Mouse (Mus musculus): ENCODE data around the gene Ciart. TPM values are rescaled to one million over a fixed set of nuclear protein-coding genes. Genes with fewer than 3 reads are reported as not detected.

Ciart gene
- total and polyA plus RNA-seq, 2 experiments from 2014 or later: 4.3 to 11.4 TPM

GRCm38 (mm10) chr3:95907613-95908012 lies 25.6 kb upstream of the Ciart start:
- H3K9ac ChIP-seq (replicated peaks; ENCODE audit: low read length): no peak overlapping the region
- 44% methylated on average over 4 of the region's 4 CpGs for WGBS
- H3K9me3 ChIP-seq (ENCODE audit: low read length): no peaks in the 10 kb centered on the region
- H3K27ac ChIP-seq: no peak overlapping the region
- TF ChIP-seq CTCF (IDR thresholded peaks at IDR 0.05; ENCODE audit: low read depth): no peak
- H3K4me3 ChIP-seq (ENCODE audit: low read length): no peak overlapping the region
- no peaks in the 10 kb centered on the region for H3K36me3 ChIP-seq (ENCODE audit: insufficient read depth, low read length)
- no peak for DNase-seq (ENCODE audit: low spot score)
- peaks cover 11% of the 10 kb centered on the region; the same call in 1 of the 2 replicates for H3K4me1 ChIP-seq (ENCODE audit: insufficient read depth, low read length)
- no peak overlapping the region for H3K4me2 ChIP-seq (ENCODE audit: low read depth, low read length)
- H3K27me3 ChIP-seq (ENCODE audit: insufficient read depth, low read length): peaks cover 8% of the 10 kb centered on the region; the same call in 1 of the 2 replicates
- ATAC-seq: no peak

DNA sequence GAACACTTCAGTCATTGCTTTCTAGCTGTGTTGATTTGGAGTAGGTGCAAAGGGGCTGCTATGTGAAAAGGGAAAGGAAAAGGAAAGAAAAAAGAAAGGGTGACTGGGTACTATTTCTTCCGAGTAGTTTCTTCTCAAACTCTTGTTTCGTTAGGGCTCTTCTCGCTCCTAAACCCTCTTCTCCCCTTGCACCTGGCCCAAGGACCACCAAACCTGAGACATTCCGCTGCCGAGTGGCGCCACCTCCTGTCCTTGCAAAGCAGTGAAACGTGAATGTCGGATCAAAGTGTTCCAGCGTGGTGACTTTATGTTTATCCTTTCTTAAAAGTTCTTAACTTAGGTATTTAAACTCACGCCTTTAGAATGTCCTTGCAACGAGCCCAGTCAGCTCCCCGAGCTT lies 24.8 kb upstream of the Ciart start:
- under 1% methylated on average over 12 of the region's 12 CpGs for WGBS
- Histone ChIP-seq H3K9me3 (ENCODE audit: low read length) (no peaks in the 10 kb centered on the region), H3K4me1 (ENCODE audit: insufficient read depth, low read length) (peaks cover 11% of the 10 kb centered on the region; the same call in 1 of the 2 replicates), H3K36me3 (ENCODE audit: insufficient read depth, low read length) (no peaks in the 10 kb centered on the region), H3K9ac (replicated peaks; ENCODE audit: low read length) (no peak overlapping the region), H3K4me2 (ENCODE audit: low read depth, low read length) (peak overlapping the region; percentile 53), H3K4me3 (ENCODE audit: low read length) (peak overlapping the region; percentile 10; the same call in 1 of the 2 replicates), H3K27ac (no peak overlapping the region), H3K27me3 (ENCODE audit: insufficient read depth, low read length) (peaks cover 8% of the 10 kb centered on the region; the same call in 1 of the 2 replicates)
- DNase-seq (ENCODE audit: low spot score) (peak; percentile 59), ATAC-seq (no peak)
- TF ChIP-seq CTCF (IDR thresholded peaks at IDR 0.05; ENCODE audit: low read depth): peak; percentile 83

GRCm38 (mm10) chr3:95905940-95906492 lies 24.0 kb upstream of the Ciart start:
- Histone ChIP-seq H3K27ac (no peak overlapping the region), H3K4me3 (ENCODE audit: low read length) (peak overlapping the region; percentile 17), H3K36me3 (ENCODE audit: insufficient read depth, low read length) (no peaks in the 10 kb centered on the region), H3K9me3 (ENCODE audit: low read length) (no peaks in the 10 kb centered on the region), H3K4me1 (ENCODE audit: insufficient read depth, low read length) (peaks cover 11% of the 10 kb centered on the region; the same call in 1 of the 2 replicates), H3K4me2 (ENCODE audit: low read depth, low read length) (peak overlapping the region; percentile 53), H3K27me3 (ENCODE audit: insufficient read depth, low read length) (peaks cover 8% of the 10 kb centered on the region; the same call in 1 of the 2 replicates), H3K9ac (replicated peaks; ENCODE audit: low read length) (no peak overlapping the region)
- TF ChIP-seq CTCF (IDR thresholded peaks at IDR 0.05; ENCODE audit: low read depth): peak; percentile 68
- DNase-seq (ENCODE audit: low spot score): peak; percentile 68
- no peak for ATAC-seq
- WGBS: under 1% methylated on average over 12 of the region's 12 CpGs

GRCm38 (mm10) chr3:95905146-95905939 lies 23.3 kb upstream of the Ciart start:
- DNase-seq (ENCODE audit: low spot score): peak; percentile 25
- TF ChIP-seq CTCF (IDR thresholded peaks at IDR 0.05; ENCODE audit: low read depth): no peak

GRCm38 (mm10) chr3:95904568-95904967 lies 22.5 kb upstream of the Ciart start, which contains the start of gene Car14:
Car14 (minus strand) TSS chr3:95904691.
- under 1% methylated on average over 15 of the region's 15 CpGs for WGBS
- Histone ChIP-seq H3K27me3 (ENCODE audit: insufficient read depth, low read length) (peaks cover 8% of the 10 kb centered on the region; the same call in 1 of the 2 replicates), H3K27ac (no peak within 1 kb of the TSS), H3K4me1 (ENCODE audit: insufficient read depth, low read length) (peaks cover 11% of the 10 kb centered on the region; the same call in 1 of the 2 replicates), H3K4me2 (ENCODE audit: low read depth, low read length) (peak within 1 kb of the TSS; percentile 53), H3K9me3 (ENCODE audit: low read length) (no peaks in the 10 kb centered on the region), H3K36me3 (ENCODE audit: insufficient read depth, low read length) (no peaks in the 10 kb centered on the region), H3K9ac (replicated peaks; ENCODE audit: low read length) (0 out of 2 replicates have a peak within 1 kb of the TSS, but pooled peaks have one; percentile 17), H3K4me3 (ENCODE audit: low read length) (peak within 1 kb of the TSS; percentile 17)
- no peak for TF ChIP-seq CTCF (IDR thresholded peaks at IDR 0.05; ENCODE audit: low read depth)
- ATAC-seq: 0 out of 2 replicates have a peak, but pooled peaks have one; percentile 24
- no peak for DNase-seq (ENCODE audit: low spot score)

More at GRCm38 (mm10) chr3:95905146-95905939, 23.3 kb upstream of the Ciart start:
- H3K4me1 ChIP-seq (ENCODE audit: insufficient read depth, low read length): peaks cover 11% of the 10 kb centered on the region; the same call in 1 of the 2 replicates
- 0 out of 2 replicates have a peak overlapping the region, but pooled peaks have one; percentile 17 for H3K9ac ChIP-seq (replicated peaks; ENCODE audit: low read length)
- peak overlapping the region; percentile 17 for H3K4me3 ChIP-seq (ENCODE audit: low read length)
- peak overlapping the region; percentile 53 for H3K4me2 ChIP-seq (ENCODE audit: low read depth, low read length)
- no peaks in the 10 kb centered on the region for H3K9me3 ChIP-seq (ENCODE audit: low read length)
- peak; percentile 30; the same call in 1 of the 2 replicates for ATAC-seq
- H3K27ac ChIP-seq: no peak overlapping the region
- peaks cover 8% of the 10 kb centered on the region; the same call in 1 of the 2 replicates for H3K27me3 ChIP-seq (ENCODE audit: insufficient read depth, low read length)
- no peaks in the 10 kb centered on the region for H3K36me3 ChIP-seq (ENCODE audit: insufficient read depth, low read length)
- under 1% methylated on average over 18 of the region's 18 CpGs for WGBS

DNA sequence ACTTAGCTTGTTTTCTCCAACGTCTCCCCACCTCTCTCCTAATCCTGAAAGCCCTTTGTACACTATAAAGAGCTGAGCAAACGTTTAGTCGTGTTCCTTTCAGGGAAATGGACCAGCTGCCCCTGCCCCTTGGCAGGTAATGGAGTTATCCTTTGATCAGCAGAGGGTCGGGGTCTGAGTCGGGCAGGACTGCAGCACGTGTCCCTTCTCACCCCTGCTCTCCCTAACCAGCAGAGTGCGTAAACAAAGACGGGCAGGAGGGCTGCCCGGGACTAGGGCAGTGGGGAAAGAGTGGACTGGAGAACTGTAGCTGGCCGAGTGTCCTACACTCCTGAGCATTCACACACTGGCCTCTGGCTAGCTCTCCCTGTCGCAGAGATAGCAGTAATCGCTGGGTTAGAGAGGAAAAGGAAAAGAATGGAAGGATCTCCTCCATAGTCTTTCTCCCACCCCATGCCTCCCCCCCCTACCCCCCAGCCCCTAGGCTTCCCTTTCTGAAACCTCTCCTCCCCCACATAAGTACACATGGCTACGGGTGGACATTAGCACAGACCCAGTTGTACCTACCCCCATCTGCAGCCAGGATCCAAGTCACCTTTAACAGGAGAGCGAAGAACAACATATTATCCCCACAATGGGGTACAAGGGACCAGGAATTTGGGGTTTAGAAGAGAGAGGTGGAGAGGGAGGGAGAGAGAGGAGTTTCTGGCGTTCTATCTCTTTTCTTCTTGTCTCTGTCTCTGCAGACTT lies 21.9 kb upstream of the Ciart start:
- Histone ChIP-seq H3K4me3 (ENCODE audit: low read length) (peak overlapping the region; percentile 17), H3K9ac (replicated peaks; ENCODE audit: low read length) (0 out of 2 replicates have a peak overlapping the region, but pooled peaks have one; percentile 2), H3K4me1 (ENCODE audit: insufficient read depth, low read length) (peaks cover 11% of the 10 kb centered on the region; the same call in 1 of the 2 replicates), H3K27ac (no peak overlapping the region), H3K36me3 (ENCODE audit: insufficient read depth, low read length) (no peaks in the 10 kb centered on the region), H3K27me3 (ENCODE audit: insufficient read depth, low read length) (peaks cover 8% of the 10 kb centered on the region; the same call in 1 of the 2 replicates), H3K4me2 (ENCODE audit: low read depth, low read length) (peak overlapping the region; percentile 53), H3K9me3 (ENCODE audit: low read length) (no peaks in the 10 kb centered on the region)
- 5% methylated on average over 15 of the region's 15 CpGs for WGBS
- DNase-seq (ENCODE audit: low spot score) (no peak), ATAC-seq (no peak)
- no peak for TF ChIP-seq CTCF (IDR thresholded peaks at IDR 0.05; ENCODE audit: low read depth)

Measured in hindbrain, postnatal 0 days (tissue).